Mouse (Mus musculus) erythroid progenitor cell, adult 5-6 weeks (primary cell): ENCODE results near the gene Slc25a22. TPM values are rescaled to one million over a fixed set of nuclear protein-coding genes. Genes with fewer than 3 reads are reported as not detected.
"Not testable (repeated sequence)": the region's sequence is repeated elsewhere in the genome, so short reads cannot be mapped to it uniquely, and the experiment has no call there.

ENCODE experiments used
- ATAC-seq: replicated peaks from 2 replicates; pipeline ENCODE4 v1.8.0; 2016; ENCODE audit warnings: moderate number of reproducible peaks, mild to moderate bottlenecking, moderate TSS enrichment, inconsistent platforms; ENCODE audit not compliant: poor library complexity, low FRiP score, severe bottlenecking
- total RNA-seq, 2 experiments: library from RNA; stranded (forward) in 1 of 2; stranded (reverse) in 1 of 2; fragments of 150-400 nt in 1 of 2; fragments of 186-747, 209-891 nt in 1 of 2; gene quantifications; 2 replicates each; pipeline versions ENCODE4 v1.2.3 to v1.2.4; 2015 to 2017; ENCODE audit warnings: low replicate concordance in 2 of 2

Slc25a22 gene
- total RNA-seq, 2 experiments from 2014 or later, result 1.4 to 37.3 TPM

DNA sequence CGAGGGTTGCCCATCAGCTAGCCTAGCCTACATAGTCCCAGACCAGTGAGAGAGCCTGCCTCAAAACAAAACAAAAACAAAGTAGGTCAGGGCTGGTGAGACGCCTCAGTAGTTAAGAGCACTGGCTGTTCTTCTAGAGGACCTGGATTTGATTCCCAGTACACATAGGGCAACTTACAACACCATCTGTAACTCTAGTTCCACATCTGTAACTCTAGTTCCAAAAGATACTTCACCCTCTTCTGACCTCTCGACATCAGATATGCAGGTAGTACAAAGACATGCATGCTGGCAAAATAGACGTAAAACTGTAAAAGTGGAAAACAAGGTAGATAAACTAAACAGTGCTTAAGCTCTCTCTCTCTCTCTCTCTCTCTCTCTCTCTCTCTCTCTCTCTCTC is 13.9 kb downstream of the Slc25a22 start:
- ATAC-seq, result no peak

DNA sequence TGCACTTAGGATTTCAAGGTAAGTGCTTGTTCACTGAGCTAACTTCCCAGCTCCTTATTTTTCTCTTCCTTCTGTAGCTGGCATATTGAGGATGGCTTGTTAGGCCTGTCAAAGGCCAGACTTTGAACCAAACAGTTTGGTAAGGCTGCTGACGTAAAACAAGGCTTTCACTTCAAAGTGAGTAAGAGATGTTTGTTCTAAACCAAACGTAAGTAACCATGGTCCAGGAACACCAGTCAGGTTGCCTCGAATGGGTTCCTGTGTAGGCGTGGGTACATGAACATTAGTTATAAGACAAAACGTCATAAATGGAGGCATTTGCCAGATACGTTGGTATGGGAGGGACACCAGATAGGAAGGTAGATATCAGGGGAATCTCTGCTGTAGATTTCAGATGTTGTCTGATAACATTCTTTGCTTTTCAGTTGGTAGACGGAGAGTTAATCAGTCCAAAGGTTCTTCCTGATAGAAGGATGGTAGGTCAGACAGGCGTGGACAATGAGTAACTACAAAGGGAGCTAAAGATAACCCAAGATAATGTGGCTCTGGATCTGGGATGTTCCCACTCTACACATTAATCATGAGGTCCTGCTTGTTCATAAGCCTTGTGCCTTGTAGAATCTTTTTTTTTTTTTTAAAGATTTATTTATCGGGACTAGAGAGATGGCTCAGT is 17.5 kb downstream of the Slc25a22 start:
- ATAC-seq, result no peak

- ATAC-seq, result no peak
These were observed 18.7 kb downstream of the Slc25a22 start for GRCm38 (mm10) chr7:141418970-141419369.

DNA sequence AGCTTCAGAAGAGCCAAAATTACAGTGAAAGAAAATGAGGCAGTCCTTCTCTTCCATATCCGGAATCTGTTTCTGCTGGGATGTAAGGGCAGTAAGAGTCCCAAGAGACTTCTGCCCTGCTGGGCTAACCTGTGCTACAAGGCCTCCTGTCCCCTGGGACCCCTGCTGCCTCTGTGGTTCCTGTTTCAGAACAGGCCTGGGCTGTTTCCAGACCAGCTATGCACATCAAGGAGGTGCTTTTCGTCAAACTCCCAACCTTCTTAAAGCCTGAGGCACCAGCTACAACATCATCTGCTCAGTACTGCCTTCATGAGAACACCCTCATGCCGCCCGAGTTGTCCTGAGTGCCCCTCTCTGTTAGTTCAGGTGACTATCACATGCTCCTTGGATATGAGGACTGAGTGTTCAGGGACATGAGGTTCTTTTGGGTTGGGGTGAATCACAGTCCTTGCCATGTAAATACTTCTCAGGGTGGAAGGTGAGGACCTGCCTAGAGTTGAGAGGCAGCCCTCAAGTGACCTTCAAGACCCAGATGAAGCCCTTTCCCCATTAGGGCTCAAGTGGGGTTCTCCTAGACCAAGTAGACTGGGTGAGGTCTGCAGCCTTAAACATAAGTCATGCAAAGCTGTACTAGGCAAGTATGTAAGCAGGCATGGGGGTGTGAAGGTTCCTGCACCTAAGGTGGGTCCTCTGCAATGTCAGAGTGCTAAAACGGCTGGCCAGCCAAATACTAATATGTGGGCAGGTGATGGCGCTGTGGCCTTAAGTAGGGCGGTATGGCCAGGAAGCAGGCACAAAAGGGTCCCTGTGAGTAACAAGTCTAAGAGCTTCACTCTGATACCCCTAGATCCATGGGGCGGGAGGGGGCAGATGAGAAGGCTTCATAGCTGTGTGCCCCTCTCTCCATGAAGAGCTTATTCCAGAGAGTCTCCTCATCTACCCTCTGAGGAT is 19.7 kb downstream of the Slc25a22 start:
- no peak for ATAC-seq

GRCm38 (mm10) chr7:141416144-141416841 is 21.4 kb downstream of the Slc25a22 start:
- no peak for ATAC-seq

GRCm38 (mm10) chr7:141413809-141414584 is 23.7 kb downstream of the Slc25a22 start, which contains the start of gene Gatd1:
Gene Gatd1, minus strand, starts transcription at chr7:141414136.
- ATAC-seq, result peak; percentile 85

DNA sequence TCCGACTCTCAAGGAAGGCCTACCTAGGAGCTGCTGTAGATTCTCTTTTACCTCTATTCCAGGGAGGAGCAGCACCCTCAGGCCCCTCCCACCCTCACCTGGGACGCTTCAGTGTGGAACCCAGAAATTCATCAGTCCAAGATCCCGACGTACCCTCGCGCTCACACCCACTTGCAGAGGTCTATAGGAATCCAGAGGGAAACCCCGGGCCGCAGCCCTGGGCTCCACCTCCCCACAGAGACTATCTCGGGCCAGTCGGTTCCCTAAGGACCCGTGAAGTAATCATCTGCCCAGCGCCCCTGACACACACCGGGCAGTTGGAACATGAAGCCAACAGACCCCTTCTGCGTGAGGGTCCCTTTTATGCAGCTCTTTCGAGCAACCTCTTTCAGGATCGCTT is 24.4 kb downstream of the Slc25a22 start:
- peak; percentile 20 for ATAC-seq

DNA sequence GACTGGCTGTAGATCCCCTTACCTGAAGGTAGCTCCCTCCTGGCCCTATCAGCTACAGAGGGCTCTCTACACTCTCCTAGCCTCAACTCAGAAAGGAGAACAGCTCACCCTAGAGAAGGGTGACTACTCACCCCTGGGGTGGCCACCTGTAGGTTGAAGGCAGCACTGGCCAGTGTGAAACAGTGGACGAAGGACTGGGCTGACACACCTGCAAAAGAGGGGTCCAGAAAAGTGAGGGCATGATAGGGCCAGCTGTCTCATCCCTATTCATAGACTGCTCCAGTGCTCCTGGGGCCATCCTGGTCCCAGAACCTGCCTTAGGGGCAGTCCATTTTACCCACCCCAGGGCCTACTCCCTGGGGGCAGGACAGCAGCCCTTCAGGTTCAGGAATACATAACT is 26.0 kb downstream of the Slc25a22 start:
- ATAC-seq, result no peak

GRCm38 (mm10) chr7:141410631-141411030 is 27.1 kb downstream of the Slc25a22 start:
- no peak for ATAC-seq

DNA sequence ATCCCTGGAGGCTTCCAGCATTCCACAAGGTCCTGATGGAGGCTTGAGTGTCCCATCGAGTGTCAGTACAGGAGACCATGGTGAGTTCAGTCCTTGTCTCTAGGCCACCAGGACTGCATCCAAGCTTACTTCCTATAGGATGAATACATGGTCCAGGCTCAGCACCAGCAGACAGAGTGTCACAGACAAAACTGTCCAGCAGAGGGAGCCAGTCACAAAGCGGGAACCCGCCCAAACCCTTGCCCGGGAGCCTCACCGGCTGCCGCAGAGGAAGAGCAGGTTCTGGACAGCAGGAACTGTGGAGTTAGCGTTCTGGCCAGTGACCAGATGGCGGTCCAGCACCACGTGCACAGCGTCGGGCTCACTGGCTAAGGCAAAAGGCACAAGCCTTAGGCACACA is 28.9 kb downstream of the Slc25a22 start:
- ATAC-seq, result peak; percentile 85

GRCm38 (mm10) chr7:141407670-141408069 is 30.0 kb downstream of the Slc25a22 start:
- ATAC-seq, result not testable (repeated sequence)

DNA sequence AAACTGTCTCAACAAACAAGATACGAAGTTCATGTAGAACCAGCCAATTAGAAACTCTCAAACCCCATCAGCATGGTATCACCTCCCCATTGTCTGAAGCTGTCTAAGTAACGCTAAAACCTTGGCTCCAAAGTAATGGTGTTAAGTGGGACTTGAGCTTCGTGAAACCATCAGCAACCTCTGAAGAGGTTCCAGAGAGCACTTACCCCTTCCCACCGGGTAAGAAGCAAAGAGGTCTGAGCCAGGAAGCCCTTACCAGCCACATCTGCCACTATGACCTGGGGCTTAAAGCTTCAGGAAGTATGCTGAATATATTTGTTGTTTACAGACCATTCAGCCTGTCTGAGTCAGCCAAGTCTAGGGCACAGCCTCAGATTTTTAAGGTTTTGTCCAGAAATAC is 32.2 kb downstream of the Slc25a22 start:
- ATAC-seq, result no peak

DNA sequence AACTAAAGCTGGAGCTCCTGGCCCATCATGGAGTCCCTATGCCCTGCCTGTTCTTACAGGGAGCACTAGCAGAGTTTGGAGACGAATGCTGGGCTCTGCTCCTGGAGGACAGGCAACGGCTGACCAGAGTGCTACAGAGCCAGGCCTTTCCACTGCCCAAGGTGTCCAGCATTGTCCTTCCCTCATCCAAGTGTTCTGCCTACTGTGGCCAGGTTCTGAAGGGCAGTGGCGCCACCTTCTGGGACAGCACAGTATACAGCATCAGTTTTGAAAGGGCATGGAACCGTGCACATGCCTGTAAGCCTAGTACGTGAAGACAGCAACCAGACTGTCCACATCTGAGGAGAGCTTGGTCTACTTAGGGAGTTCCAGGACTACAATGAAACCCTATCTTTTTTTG is 34.4 kb downstream of the Slc25a22 start:
- peak; percentile 85 for ATAC-seq

- ATAC-seq, result no peak
These were observed 42.3 kb downstream of the Slc25a22 start for GRCm38 (mm10) chr7:141395348-141395747.

DNA sequence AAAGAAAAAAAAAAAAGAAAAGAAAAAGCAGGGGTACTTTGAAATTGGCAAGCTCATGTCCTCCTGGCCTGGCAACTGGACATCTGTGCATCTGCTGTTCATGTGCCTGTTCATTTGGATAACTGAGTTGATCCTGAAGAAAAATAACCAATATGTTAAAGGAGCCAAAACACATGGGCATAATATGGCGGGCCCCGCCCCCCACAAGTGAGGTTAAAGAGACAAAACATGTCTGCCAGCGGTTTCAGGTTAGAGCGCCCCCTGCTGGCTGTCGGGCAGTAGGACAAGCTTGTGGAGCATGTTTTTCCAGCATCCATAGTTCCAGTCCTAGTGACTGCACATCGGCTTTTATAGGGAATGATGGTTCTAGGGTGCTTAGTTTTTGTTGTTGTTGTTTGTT is 42.9 kb downstream of the Slc25a22 start:
- ATAC-seq, result 0 out of 2 replicates have a peak, but pooled peaks have one; percentile 21

DNA sequence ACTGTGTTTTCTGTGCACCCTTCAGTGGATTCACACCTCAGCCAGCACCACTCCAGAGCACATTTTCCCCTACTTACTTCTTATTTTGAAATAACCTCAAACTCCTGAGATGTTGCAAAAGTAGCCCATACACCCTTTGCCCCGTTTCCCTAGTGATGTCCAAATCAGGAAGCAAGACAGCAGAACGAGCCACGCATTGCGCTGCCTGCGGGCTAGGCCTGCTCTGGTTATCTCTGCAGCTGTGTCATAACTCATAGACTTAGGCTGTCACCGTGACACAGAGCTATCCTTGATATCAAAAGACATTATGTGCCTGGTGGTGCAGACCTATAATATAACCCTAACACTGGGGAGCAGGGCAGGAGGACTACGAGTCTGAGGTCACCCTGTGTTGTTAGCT is 43.5 kb downstream of the Slc25a22 start:
- 0 out of 2 replicates have a peak, but pooled peaks have one; percentile 15 for ATAC-seq

DNA sequence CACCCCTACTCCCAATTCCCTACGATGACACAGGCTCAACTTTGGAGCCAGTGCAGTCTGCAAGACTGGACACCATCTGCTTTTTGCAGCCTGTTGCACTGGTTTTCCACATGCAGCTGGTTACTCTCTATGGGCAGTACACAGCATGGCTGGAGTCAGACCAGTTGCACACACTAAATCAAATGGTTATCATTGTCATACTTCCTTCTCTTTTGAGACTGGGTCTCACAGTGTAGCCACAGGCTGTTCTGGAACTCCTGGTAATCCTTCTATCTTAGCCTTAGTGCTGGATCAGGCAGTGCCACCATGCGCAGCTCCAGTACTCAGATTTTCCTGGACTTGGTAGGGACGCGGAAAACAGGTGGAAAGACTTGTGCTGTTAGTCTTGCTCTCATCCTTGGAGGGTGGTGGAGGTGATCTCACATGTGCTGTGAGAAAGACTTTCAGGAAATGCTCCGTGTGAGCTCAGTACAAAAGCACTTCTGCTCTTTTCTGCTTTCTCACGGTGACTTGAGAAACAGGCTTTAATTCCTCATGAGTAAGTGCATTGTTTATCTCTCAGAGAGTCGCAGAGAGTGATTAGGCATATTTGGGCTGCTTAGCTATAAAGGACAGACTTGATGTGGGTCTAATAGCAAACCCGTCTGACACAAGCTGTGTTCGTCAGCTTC is 45.0 kb downstream of the Slc25a22 start:
- ATAC-seq, result peak; percentile 60

- peak; percentile 76 for ATAC-seq
These were observed 45.8 kb downstream of the Slc25a22 start, which contains the start of gene Taldo1 for GRCm38 (mm10) chr7:141391625-141392551. Gene Taldo1, plus strand, starts transcription at chr7:141392199.
